Mouse (Mus musculus) thymus, postnatal 25 days (tissue): ENCODE data around the gene Uxt.

Experiments
- DNase-seq: peaks from one replicate; pipeline ENCODE4 v3.0.0; 2022

Uxt gene

DNA sequence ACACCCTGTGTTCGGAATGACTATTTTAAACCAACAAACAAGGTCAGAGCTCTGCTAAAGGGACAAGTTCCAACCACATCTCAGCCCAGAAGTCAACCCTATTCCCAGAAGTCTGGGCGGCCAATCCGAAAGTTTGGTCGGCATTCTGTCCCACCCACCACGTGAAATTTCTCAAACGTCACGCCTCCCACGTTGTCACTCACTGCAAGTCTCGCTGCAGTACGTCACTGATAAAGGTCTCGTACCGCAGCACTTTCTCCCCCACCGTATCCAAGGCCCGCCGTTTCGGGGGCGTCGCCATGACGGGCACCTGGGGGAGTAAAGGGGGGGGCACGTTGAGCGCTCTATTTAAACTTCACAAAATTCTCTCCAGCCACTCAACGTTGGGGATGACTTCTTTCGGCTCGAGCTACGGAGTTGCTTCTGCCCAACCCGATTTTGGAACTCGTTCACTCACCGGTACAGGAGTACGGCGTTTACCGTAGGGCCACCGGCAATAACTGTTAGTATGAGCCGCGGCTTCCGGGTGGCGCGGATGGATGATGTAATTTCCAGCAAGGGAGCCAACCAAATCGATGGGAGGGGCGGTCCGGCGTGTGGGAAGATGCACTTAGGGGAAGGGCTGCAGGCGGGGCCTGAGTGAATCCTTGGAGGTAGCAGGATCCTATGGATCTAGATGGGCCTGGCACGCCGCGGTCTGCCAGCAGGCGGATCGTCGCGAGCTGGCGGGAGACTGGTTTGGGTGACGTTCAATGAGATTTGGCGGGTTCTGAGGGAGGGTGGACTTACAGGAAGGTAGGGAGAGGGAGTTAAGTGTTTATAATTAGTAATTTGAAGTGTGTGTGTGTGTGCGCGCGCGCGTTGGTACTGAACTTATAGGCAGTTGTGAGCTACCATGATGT is at the start of gene Uxt:
Uxt (minus strand) TSS at position 541 of the 902 bp plus-strand sequence.
- DNase-seq: peak; percentile 85

- DNase-seq: no peak
These were observed 19.1 kb upstream of the Uxt start for GRCm38 (mm10) chrX:20980901-20981300.

GRCm38 (mm10) chrX:20950191-20950880 is 11.5 kb downstream of the Uxt start, which contains the start of gene Elk1:
TSS of gene Elk1 (minus strand) at chrX:20950608.
- peak; percentile 80 for DNase-seq

- peak; percentile 38 for DNase-seq
These were observed 15.8 kb downstream of the Uxt start for GRCm38 (mm10) chrX:20946055-20946454.

- no peak for DNase-seq
These were observed 29.9 kb downstream of the Uxt start for GRCm38 (mm10) chrX:20931963-20932362.

GRCm38 (mm10) chrX:20931364-20931763 is 30.5 kb downstream of the Uxt start, which contains the start of gene Cfp:
TSS of gene Cfp (minus strand) at chrX:20931555.
- DNase-seq: no peak

DNA sequence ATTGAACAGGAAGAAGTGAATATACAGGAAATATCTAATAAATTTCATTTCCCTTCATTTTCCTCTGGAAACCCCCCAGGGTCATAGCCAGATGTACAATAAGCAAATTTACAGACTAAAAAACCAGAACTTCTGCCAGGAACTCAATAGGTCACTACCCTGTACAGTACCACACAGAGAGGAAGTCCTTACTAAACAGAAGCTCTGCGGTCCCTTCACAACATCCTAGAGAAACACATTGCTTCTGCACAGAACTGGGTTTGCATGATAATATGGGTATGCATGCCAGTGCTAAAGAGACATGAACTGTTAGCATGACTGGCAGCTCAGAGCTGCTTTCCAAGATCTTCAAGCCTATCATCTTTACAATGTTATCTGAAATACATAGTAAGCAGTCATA is 32.0 kb downstream of the Uxt start:
- DNase-seq: no peak

DNA sequence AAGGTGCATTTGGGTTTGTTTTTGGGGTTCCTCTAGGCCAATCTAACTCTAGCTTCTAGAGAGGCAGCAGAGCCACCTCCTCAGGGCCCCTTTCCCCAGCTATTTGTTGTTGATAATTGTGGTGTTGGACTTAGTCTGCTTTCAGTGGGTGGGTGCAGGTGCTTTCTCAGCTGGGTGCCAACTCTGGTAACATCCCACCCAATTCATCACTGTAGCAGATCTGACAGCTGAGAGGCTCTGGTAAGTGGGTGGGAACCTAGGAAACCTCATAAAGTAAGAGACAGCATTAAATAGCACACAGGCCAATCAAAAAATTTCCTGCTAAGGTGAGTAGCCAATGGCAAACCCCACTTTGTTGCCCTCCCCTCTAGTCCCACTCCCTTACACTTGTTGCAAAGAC is 36.8 kb downstream of the Uxt start:
- no peak for DNase-seq

- DNase-seq: no peak
These were observed 38.3 kb downstream of the Uxt start for GRCm38 (mm10) chrX:20923506-20923905.

DNA sequence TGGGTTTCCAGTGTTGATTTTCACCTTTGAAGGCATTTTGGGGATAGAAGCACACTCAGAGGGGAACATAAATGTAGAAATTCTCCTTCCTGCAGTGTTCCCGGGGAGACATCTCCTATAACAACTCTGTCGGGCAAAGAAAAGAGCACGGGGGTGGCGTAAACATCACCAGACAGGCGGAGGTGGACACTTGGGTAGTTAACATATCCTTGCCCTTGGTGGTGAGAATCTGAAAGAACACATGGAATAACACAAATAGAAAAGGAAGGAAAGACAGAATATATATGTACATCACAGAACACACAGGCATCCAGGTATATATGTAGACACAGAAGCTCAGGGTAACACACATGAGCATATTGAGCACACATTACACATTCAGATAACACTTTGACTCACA is 40.5 kb downstream of the Uxt start:
- no peak for DNase-seq

DNA sequence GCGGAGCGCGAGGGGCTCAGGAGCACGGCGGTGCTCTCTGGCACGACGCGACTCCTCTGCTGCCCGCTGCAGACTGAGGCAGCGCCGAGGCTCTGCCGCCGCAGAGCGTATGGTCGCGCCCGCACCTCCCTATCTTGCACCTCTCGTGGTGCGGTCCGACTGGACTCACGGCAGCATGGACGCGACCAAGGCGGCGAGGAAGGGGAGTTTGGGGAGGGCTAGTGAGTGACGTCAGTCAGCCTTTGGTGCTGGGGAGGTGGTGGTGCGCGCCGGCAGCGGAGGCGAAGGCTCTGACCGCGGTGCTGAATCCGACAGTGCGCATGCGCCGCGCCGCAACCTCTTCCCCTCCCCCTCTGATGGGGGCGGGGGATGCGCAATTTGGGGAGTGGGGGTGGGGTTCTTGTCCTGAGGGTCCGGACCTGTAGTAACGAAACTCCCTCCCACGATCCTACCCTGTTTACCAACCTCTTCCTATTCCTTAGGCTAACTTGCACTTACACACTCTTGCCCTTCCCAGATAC is 40.9 kb downstream of the Uxt start, which contains the start of gene Syn1:
Syn1 (minus strand) TSS at position 161 of the 521 bp plus-strand sequence.
- DNase-seq: peak; percentile 66

- no peak for DNase-seq
These were observed 41.5 kb downstream of the Uxt start for GRCm38 (mm10) chrX:20920249-20920843.

GRCm38 (mm10) chrX:20915075-20915474 is 46.7 kb downstream of the Uxt start:
- no peak for DNase-seq

GRCm38 (mm10) chrX:20913726-20914125 is 48.1 kb downstream of the Uxt start:
- DNase-seq: no peak

DNA sequence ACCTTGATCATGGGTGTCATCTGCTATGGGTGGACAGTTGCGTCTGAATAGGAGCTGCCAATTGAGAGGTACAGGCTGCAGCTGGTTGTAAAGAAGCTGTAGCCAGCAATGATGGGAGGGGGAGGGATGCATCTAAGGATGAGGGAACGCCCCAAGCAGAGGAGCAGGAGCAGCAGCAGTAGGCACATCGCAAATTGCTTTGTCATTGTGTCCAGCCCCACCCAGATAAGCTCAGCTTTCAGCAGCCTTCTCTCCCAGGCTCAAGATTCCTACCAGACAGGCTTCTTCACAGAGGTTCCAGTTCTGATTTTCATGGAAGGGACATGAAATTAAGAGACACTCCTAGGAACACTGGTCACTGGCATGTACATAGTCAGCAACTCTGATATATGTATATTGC is 51.7 kb downstream of the Uxt start:
- DNase-seq: no peak
